Mouse (Mus musculus): ENCODE measurements around the gene Gm45711.
"Not testable (repeated sequence)": the region's sequence is repeated elsewhere in the genome, so short reads cannot be mapped to it uniquely, and the experiment has no call there.

Gene Gm45711

GRCm38 (mm10) chr8:104309441-104310155 lies at the start of gene Gm45711, which contains the start of gene Cmtm1:
Gm45711 (minus strand) TSS chr8:104310081.
Cmtm1 (minus strand) TSS chr8:104310145.
- DNase-seq: peak; percentile 12

- no peak for DNase-seq
Observed at GRCm38 (mm10) chr8:104358637-104359036, 48.8 kb upstream of the Gm45711 start.

- no peak for DNase-seq
Observed at GRCm38 (mm10) chr8:104354504-104354903, 44.6 kb upstream of the Gm45711 start.

GRCm38 (mm10) chr8:104353186-104353585 lies 43.3 kb upstream of the Gm45711 start:
- DNase-seq: no peak

GRCm38 (mm10) chr8:104350047-104350446 lies 40.2 kb upstream of the Gm45711 start:
- no peak for DNase-seq

- DNase-seq: no peak
Observed at GRCm38 (mm10) chr8:104348971-104349370, 39.1 kb upstream of the Gm45711 start.

- no peak for DNase-seq
Observed at GRCm38 (mm10) chr8:104346706-104347105, 36.8 kb upstream of the Gm45711 start.

- DNase-seq: no peak
Observed at GRCm38 (mm10) chr8:104344622-104345021, 34.7 kb upstream of the Gm45711 start.

GRCm38 (mm10) chr8:104343957-104344356 lies 34.1 kb upstream of the Gm45711 start:
- DNase-seq: peak; percentile 78

GRCm38 (mm10) chr8:104342426-104342825 lies 32.5 kb upstream of the Gm45711 start:
- DNase-seq: no peak

- no peak for DNase-seq
Observed at GRCm38 (mm10) chr8:104341678-104342077, 31.8 kb upstream of the Gm45711 start.

- peak; percentile 42 for DNase-seq
Observed at GRCm38 (mm10) chr8:104341106-104341561, 31.3 kb upstream of the Gm45711 start.

- peak; percentile 59 for DNase-seq
Observed at GRCm38 (mm10) chr8:104340233-104341105, 30.6 kb upstream of the Gm45711 start.

GRCm38 (mm10) chr8:104339983-104340232 lies 30.0 kb upstream of the Gm45711 start:
- no peak for DNase-seq

- DNase-seq: peak; percentile 19
Observed at GRCm38 (mm10) chr8:104339229-104339982, 29.5 kb upstream of the Gm45711 start, which contains the start of gene Cmtm3. Cmtm3 (plus strand) TSS chr8:104339410.

GRCm38 (mm10) chr8:104337890-104338289 lies 28.0 kb upstream of the Gm45711 start:
- no peak for DNase-seq

- no peak for DNase-seq
Observed at GRCm38 (mm10) chr8:104336806-104337205, 26.9 kb upstream of the Gm45711 start.

GRCm38 (mm10) chr8:104334196-104334595 lies 24.3 kb upstream of the Gm45711 start:
- DNase-seq: no peak

- DNase-seq: no peak
Observed at GRCm38 (mm10) chr8:104333786-104334185, 23.9 kb upstream of the Gm45711 start.

GRCm38 (mm10) chr8:104332665-104333631 lies 23.1 kb upstream of the Gm45711 start:
- no peak for DNase-seq

- DNase-seq: not testable (repeated sequence)
Observed at GRCm38 (mm10) chr8:104321930-104322329, 12.0 kb upstream of the Gm45711 start, which contains the start of gene Cmtm2b. Cmtm2b (plus strand) TSS chr8:104322230.

- DNase-seq: not testable (repeated sequence)
Observed at GRCm38 (mm10) chr8:104321267-104321666, 11.4 kb upstream of the Gm45711 start, which contains the start of gene Gm11020. Gm11020 (plus strand) TSS chr8:104321567.
